Mouse (Mus musculus) gonadal fat pad, adult 2 months (tissue): ENCODE results near the gene Mxi1. TPM values are rescaled to one million over a fixed set of nuclear protein-coding genes. Genes with fewer than 3 reads are reported as not detected.

ENCODE experiments used
- DNase-seq: peaks from one replicate; pipeline ENCODE4 v3.0.0-alpha.2; 2012; ENCODE audit warnings: low read depth
- polyA plus RNA-seq: library from polyadenylated mRNA; depleted of rRNA; stranded (reverse); fragments of >200 nt; gene quantifications from 2 replicates; pipeline ENCODE4 v1.2.3, GENCODE M21; 2012

The Mxi1 gene
- polyA plus RNA-seq, 1 experiment: 20.4 TPM

GRCm38 (mm10) chr19:53299829-53300181 lies 10.5 kb upstream of the Mxi1 start:
- DNase-seq: no peak

- no peak for DNase-seq
Measured at GRCm38 (mm10) chr19:53303382-53303781, 6.9 kb upstream of the Mxi1 start.

- DNase-seq: no peak
Measured at GRCm38 (mm10) chr19:53305621-53306020, 4.7 kb upstream of the Mxi1 start.

- DNase-seq: no peak
Measured at GRCm38 (mm10) chr19:53306706-53307105, 3.6 kb upstream of the Mxi1 start.

- DNase-seq: no peak
Measured at GRCm38 (mm10) chr19:53307219-53307618, 3.1 kb upstream of the Mxi1 start.

- no peak for DNase-seq
Measured at GRCm38 (mm10) chr19:53309631-53310030, 687 bp upstream of the Mxi1 start.

GRCm38 (mm10) chr19:53310771-53311523 lies 629 bp downstream of the Mxi1 start:
- DNase-seq: no peak

- no peak for DNase-seq
Measured at GRCm38 (mm10) chr19:53311524-53312335, 1.4 kb downstream of the Mxi1 start.

GRCm38 (mm10) chr19:53312336-53312871 lies 2.1 kb downstream of the Mxi1 start:
- DNase-seq: no peak

GRCm38 (mm10) chr19:53312951-53313683 lies 2.8 kb downstream of the Mxi1 start:
- no peak for DNase-seq

- peak; percentile 89 for DNase-seq
Measured at GRCm38 (mm10) chr19:53313684-53314443, 3.5 kb downstream of the Mxi1 start.

GRCm38 (mm10) chr19:53314530-53315208 lies 4.4 kb downstream of the Mxi1 start:
- no peak for DNase-seq

GRCm38 (mm10) chr19:53315209-53315654 lies 4.9 kb downstream of the Mxi1 start:
- no peak for DNase-seq

GRCm38 (mm10) chr19:53316105-53316504 lies 5.8 kb downstream of the Mxi1 start:
- DNase-seq: no peak

GRCm38 (mm10) chr19:53316963-53317362 lies 6.6 kb downstream of the Mxi1 start:
- no peak for DNase-seq

GRCm38 (mm10) chr19:53318143-53319132 lies 8.1 kb downstream of the Mxi1 start:
- no peak for DNase-seq

GRCm38 (mm10) chr19:53320264-53321110 lies 10.2 kb downstream of the Mxi1 start:
- DNase-seq: no peak

- no peak for DNase-seq
Measured at GRCm38 (mm10) chr19:53321273-53321672, 11.0 kb downstream of the Mxi1 start.
